Mouse (Mus musculus): ENCODE measurements around the gene Itgb7. TPM values are rescaled to one million over a fixed set of nuclear protein-coding genes. Genes with fewer than 3 reads are reported as not detected.

Gene Itgb7
- polyA plus RNA-seq, 1 experiment from 2014 or later = 2.6 TPM

DNA sequence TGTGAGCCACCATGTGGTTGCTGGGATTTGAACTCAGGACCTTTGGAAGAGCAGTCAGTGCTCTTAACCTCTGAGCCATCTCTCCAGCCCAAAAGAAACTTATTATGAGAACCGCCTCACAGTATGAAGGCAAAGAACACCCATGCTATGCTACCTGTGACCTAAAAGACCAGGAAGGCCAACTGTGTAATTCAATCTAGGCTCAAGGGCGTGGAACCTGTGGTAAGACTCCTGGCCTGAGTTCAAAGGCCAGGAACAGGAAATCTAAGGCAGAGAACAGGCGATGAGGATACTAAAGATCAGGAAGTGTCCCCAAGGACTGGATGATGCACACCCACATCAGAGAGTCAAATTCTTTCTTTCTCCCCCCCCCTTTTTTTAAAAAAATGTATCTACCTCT, 58.2 kb downstream of the Itgb7 start:
- no peak for ATAC-seq (ENCODE audit: insufficient read depth)
- no peaks in the 10 kb centered on the region for H3K4me1 ChIP-seq (ENCODE audit: insufficient read depth)
- H3K27me3 ChIP-seq (ENCODE audit: insufficient read depth, low read length) = no peaks in the 10 kb centered on the region
- 85% methylated on average over 3 of the region's 3 CpGs for WGBS
- no peak overlapping the region for H3K4me3 ChIP-seq (ENCODE audit: low read depth, low read length)
- peaks cover 17% of the 10 kb centered on the region; the same call in 1 of the 2 replicates for H3K36me3 ChIP-seq (ENCODE audit: insufficient read depth)
- H3K9me3 ChIP-seq (ENCODE audit: low read depth, low read length) = no peaks in the 10 kb centered on the region
- TF ChIP-seq CTCF (IDR thresholded peaks at IDR 0.05; ENCODE audit: low read depth) = no peak
- no peak overlapping the region for H3K9ac ChIP-seq
- H3K4me2 ChIP-seq = no peak overlapping the region
- DNase-seq = no peak
- H3K27ac ChIP-seq (ENCODE audit: low read depth) = no peak overlapping the region

DNA sequence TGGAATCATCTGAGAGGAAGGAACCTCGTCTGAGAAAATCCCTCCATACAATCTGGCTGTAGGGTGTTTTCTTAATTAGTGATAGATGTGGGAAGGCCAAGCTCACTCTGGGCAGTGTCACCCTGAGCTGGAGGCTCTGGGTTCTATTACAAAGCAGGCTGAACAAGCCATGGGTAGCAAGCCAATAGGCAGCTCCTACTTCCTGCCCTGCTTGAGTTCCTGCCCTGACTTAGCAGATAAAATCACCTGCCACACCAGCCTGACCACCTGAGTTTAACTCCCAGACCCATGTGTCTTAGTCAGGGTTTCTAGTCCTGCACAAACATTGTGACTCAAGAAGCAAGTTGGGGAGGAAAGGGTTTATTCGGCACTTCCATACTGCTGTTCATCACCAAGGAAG, 62.7 kb downstream of the Itgb7 start:
- Histone ChIP-seq H3K9me3 (ENCODE audit: low read depth, low read length) (no peaks in the 10 kb centered on the region), H3K36me3 (ENCODE audit: insufficient read depth) (no peaks in the 10 kb centered on the region), H3K4me2 (no peak overlapping the region), H3K27ac (ENCODE audit: low read depth) (no peak overlapping the region), H3K27me3 (ENCODE audit: insufficient read depth, low read length) (no peaks in the 10 kb centered on the region), H3K4me1 (ENCODE audit: insufficient read depth) (peaks cover 4% of the 10 kb centered on the region; the same call in 1 of the 2 replicates), H3K4me3 (ENCODE audit: low read depth, low read length) (no peak overlapping the region), H3K9ac (no peak overlapping the region)
- DNase-seq (no peak), ATAC-seq (ENCODE audit: insufficient read depth) (no peak)
- no peak for TF ChIP-seq CTCF (IDR thresholded peaks at IDR 0.05; ENCODE audit: low read depth)
- WGBS = 48% methylated on average over 2 of the region's 2 CpGs

DNA sequence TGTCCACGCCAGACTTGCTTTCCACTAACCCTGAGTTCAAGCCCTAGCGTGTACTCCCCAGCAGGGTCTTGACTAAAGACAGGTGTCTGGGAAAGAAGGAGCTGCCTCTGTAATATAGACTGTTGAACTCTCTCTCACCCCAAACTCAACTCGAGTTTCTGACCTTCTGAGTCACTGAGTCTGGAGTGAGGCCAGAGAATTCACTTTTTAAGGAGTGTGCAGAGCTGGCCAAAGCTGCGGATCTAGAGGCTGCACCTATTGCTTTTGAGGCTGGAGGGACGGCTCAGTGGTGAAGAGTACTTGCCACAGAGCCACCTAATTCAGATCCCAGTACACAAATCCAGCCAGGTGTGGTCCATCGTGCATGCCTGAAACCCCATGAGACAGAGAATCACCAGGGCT, 64.1 kb downstream of the Itgb7 start:
- no peak for TF ChIP-seq CTCF (IDR thresholded peaks at IDR 0.05; ENCODE audit: low read depth)
- peak; percentile 82 for DNase-seq
- H3K36me3 ChIP-seq (ENCODE audit: insufficient read depth) = no peaks in the 10 kb centered on the region

More for the DNA sequence above, 64.1 kb downstream of the Itgb7 start:
- no peaks in the 10 kb centered on the region for H3K9me3 ChIP-seq (ENCODE audit: low read depth, low read length)
- no peaks in the 10 kb centered on the region for H3K27me3 ChIP-seq (ENCODE audit: insufficient read depth, low read length)
- H3K4me2 ChIP-seq = no peak overlapping the region
- peaks cover 4% of the 10 kb centered on the region; the same call in 1 of the 2 replicates for H3K4me1 ChIP-seq (ENCODE audit: insufficient read depth)
- H3K4me3 ChIP-seq (ENCODE audit: low read depth, low read length) = no peak overlapping the region
- peak overlapping the region; percentile 19; the same call in 1 of the 2 replicates for H3K27ac ChIP-seq (ENCODE audit: low read depth)
- H3K9ac ChIP-seq = no peak overlapping the region
- ATAC-seq (ENCODE audit: insufficient read depth) = peak; percentile 65
- WGBS = 18% methylated on average over 6 of the region's 6 CpGs

Other genes starting within 250 kb of the Itgb7 start
- gene Krt8, start 227.5 kb downstream of the Itgb7 start, polyA plus RNA-seq (2014; fragmentation: Nextera tagmentation; extraction: Ambion mirVana) = 183 and 192 TPM in 2 replicates
- gene Krt18, start 203.8 kb downstream of the Itgb7 start, polyA plus RNA-seq (2014; fragmentation: Nextera tagmentation; extraction: Ambion mirVana) = 148 TPM in 2 replicates
- 134 and 137 TPM in 2 replicates for gene Eif4b, start 158.2 kb downstream of the Itgb7 start, polyA plus RNA-seq (2014; fragmentation: Nextera tagmentation; extraction: Ambion mirVana)
- gene Tns2, start 131.5 kb downstream of the Itgb7 start, polyA plus RNA-seq (2014; fragmentation: Nextera tagmentation; extraction: Ambion mirVana) = 48.3 and 56.9 TPM in 2 replicates
- gene Spryd3, start 95.7 kb downstream of the Itgb7 start, polyA plus RNA-seq (2014; fragmentation: Nextera tagmentation; extraction: Ambion mirVana) = 11.5 and 13.6 TPM in 2 replicates
- 6.8 and 7.2 TPM in 2 replicates for gene Igfbp6, start 87.6 kb downstream of the Itgb7 start, polyA plus RNA-seq (2014; fragmentation: Nextera tagmentation; extraction: Ambion mirVana)
- 0.16 and 0.19 TPM in 2 replicates for gene Soat2, start 81.4 kb downstream of the Itgb7 start, polyA plus RNA-seq (2014; fragmentation: Nextera tagmentation; extraction: Ambion mirVana)
- 60.4 and 64.1 TPM in 2 replicates for gene Zfp740, start 28.7 kb downstream of the Itgb7 start, polyA plus RNA-seq (2014; fragmentation: Nextera tagmentation; extraction: Ambion mirVana)
- 59.1 and 68.1 TPM in 2 replicates for gene Csad, start 27.2 kb downstream of the Itgb7 start, polyA plus RNA-seq (2014; fragmentation: Nextera tagmentation; extraction: Ambion mirVana)
- 38.5 and 38.7 TPM in 2 replicates for gene Rarg, start 25.6 kb upstream of the Itgb7 start, polyA plus RNA-seq (2014; fragmentation: Nextera tagmentation; extraction: Ambion mirVana)
- 0.38 and 0.82 TPM in 2 replicates for gene Gm9918, start 38.6 kb upstream of the Itgb7 start, polyA plus RNA-seq (2014; fragmentation: Nextera tagmentation; extraction: Ambion mirVana)
- gene Mfsd5, start 47.5 kb upstream of the Itgb7 start, polyA plus RNA-seq (2014; fragmentation: Nextera tagmentation; extraction: Ambion mirVana) = 63.1 and 64.0 TPM in 2 replicates
- 44.1 and 45.9 TPM in 2 replicates for gene Espl1, start 64.3 kb upstream of the Itgb7 start, polyA plus RNA-seq (2014; fragmentation: Nextera tagmentation; extraction: Ambion mirVana)
- 477 and 511 TPM in 2 replicates for gene Pfdn5, start 94.2 kb upstream of the Itgb7 start, polyA plus RNA-seq (2014; fragmentation: Nextera tagmentation; extraction: Ambion mirVana)
- gene Myg1, start 99.8 kb upstream of the Itgb7 start, polyA plus RNA-seq (2014; fragmentation: Nextera tagmentation; extraction: Ambion mirVana) = 111 and 113 TPM in 2 replicates
- 99.1 and 103 TPM in 2 replicates for gene Aaas, start 118.8 kb upstream of the Itgb7 start, polyA plus RNA-seq (2014; fragmentation: Nextera tagmentation; extraction: Ambion mirVana)
- 0.55 and 0.64 TPM in 2 replicates for gene Sp7, start 135.2 kb upstream of the Itgb7 start, polyA plus RNA-seq (2014; fragmentation: Nextera tagmentation; extraction: Ambion mirVana)
- 15.3 and 16.1 TPM in 2 replicates for gene Sp1, start 174.2 kb upstream of the Itgb7 start, polyA plus RNA-seq (2014; fragmentation: Nextera tagmentation; extraction: Ambion mirVana)
- 0.21 and 0.85 TPM in 2 replicates for gene Amhr2, start 213.4 kb upstream of the Itgb7 start, polyA plus RNA-seq (2014; fragmentation: Nextera tagmentation; extraction: Ambion mirVana)
- 70.9 and 73.8 TPM in 2 replicates for gene Prr13, start 227.1 kb upstream of the Itgb7 start, polyA plus RNA-seq (2014; fragmentation: Nextera tagmentation; extraction: Ambion mirVana)
- 280 and 281 TPM in 2 replicates for gene Pcbp2, start 238.6 kb upstream of the Itgb7 start, polyA plus RNA-seq (2014; fragmentation: Nextera tagmentation; extraction: Ambion mirVana)